Mouse (Mus musculus) kidney, adult 8-10 months (tissue): ENCODE data around the gene Sac3d1.
"Not testable (repeated sequence)": the region's sequence is repeated elsewhere in the genome, so short reads cannot be mapped to it uniquely, and the experiment has no call there.

Source experiments
- DNase-seq, 2 experiments: peaks; one replicate each; pipeline ENCODE4 v3.0.0; 2022

The Sac3d1 gene

GRCm38 (mm10) chr19:6117986-6118676 is at the start of gene Sac3d1:
TSS of gene Sac3d1 (minus strand) at chr19:6118650.
- peak; percentile 85 to 92 for DNase-seq

GRCm38 (mm10) chr19:6166750-6167149 is 48.3 kb upstream of the Sac3d1 start:
- DNase-seq = no peak

GRCm38 (mm10) chr19:6163872-6164547 is 45.6 kb upstream of the Sac3d1 start:
- peak; percentile 45 to 49 for DNase-seq

DNA sequence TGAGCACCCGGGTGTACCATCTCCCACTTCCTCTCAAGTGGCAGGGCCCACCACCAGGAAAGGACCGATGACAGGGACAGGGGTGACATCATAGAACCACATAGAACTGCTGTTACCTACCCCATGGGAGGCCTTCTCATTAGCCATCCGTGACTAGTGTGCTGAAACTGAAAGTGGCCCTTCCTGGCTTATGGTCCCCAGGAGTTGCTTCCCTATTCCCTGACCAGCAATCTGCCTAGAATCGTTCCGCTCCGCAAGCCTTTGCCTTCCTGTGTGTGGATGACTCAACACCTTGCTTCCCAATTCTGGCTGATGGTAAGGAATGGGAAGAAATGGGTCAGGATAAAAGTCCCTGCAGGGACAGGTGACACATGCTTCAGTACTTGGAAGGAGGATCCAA is 38.8 kb upstream of the Sac3d1 start:
- DNase-seq = no peak

GRCm38 (mm10) chr19:6156372-6156771 is 37.9 kb upstream of the Sac3d1 start:
- DNase-seq = peak; percentile 52 to 58

GRCm38 (mm10) chr19:6155174-6155573 is 36.7 kb upstream of the Sac3d1 start:
- no peak for DNase-seq

DNA sequence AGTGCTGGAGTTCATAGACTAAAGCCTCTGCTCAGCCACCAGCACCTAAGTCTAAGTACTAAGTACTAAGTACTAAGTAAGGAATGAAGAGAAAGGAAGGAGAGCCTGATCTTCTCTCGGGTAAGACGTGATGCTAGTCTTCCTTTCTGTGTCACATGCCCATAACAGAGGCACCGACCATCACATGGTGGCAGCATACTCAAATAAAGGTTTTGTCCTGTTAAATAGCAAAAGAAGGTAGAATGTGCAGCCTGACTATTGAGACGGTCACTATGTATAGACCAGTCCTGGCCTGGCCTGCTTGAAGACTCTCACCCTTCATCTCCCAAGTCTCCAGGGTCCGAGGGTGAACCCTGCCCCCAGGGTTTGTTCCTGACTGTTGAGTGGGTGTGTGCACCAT is 26.4 kb upstream of the Sac3d1 start:
- DNase-seq = no peak

DNA sequence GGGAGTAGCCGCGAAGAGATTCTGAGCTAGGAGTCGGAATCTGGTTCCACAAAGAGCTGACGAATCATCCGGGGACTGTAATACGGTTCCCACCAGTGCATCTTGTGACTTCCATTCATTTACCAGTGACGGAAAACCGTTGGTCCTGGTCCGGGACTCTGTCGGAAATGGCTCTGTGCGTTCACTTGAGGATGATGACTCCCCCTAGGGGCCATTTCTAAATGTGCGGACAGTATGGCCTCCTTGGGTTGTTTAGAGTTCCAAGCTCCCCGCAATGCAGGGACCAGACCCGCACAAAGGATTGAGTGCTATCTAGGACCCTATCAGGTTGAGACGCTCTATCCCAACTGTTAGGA is 22.9 kb upstream of the Sac3d1 start, which contains the start of gene Arl2:
TSS of gene Arl2 (minus strand) at position 155 of the 356 bp plus-strand sequence.
- DNase-seq = peak; percentile 77 to 84

- DNase-seq = peak; percentile 89 to 90
Observed at GRCm38 (mm10) chr19:6140678-6141393, 22.4 kb upstream of the Sac3d1 start, which contains the start of gene Batf2. TSS of gene Batf2 (plus strand) at chr19:6140983.

DNA sequence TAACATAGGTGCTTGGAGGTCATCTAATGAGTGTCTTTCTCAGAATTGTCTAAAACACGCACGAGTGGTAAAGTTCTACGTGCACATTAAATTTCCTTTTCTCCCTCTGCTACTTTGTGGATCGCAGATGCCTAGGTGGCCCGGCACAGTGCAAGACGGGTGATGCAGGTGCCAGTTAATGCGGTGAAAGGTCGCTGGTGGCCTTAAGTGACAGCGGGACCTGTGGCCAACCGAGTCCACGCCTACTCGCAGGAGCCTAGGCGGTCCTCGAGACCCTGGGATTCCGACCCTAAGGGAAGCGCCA is 21.9 kb upstream of the Sac3d1 start:
- DNase-seq = no peak

DNA sequence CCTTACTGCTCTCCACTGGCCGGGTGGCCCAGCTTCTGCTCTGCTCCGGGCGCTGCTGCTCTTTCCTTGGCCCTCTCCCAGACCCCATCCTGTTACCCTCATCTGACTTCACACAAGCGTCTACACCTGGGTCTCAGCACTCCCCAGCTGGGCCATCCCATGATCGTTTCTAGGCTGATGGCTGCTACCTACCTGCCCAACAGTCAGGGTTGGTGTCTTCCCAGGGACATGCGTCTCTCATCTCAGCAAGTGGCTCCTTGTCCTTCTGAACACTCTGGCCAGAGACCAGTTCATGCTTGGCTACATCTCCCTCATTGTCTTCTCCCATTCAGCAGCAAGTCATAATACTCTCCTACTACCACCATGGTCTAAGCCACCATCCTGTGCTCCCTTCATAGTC is 21.3 kb upstream of the Sac3d1 start:
- no peak for DNase-seq

DNA sequence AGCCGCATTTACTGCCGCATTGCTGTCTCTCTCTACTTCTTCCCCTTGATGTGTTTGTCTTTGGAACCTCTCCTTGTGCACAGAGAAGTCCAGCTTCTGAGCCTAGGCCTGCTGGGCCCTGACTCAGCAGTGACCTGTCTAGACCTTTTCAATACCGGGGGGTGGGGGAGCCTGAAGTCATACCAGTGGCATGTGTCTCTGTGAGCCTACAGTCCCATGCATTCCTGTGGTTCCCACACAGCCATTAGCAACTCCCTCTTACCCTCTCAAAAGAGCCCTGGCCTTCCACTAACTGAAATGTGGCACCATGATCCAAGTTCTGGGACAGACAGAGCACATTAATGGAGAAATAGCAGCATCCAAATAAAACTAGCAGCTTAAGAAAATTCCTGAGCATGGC is 17.9 kb upstream of the Sac3d1 start:
- no peak for DNase-seq

DNA sequence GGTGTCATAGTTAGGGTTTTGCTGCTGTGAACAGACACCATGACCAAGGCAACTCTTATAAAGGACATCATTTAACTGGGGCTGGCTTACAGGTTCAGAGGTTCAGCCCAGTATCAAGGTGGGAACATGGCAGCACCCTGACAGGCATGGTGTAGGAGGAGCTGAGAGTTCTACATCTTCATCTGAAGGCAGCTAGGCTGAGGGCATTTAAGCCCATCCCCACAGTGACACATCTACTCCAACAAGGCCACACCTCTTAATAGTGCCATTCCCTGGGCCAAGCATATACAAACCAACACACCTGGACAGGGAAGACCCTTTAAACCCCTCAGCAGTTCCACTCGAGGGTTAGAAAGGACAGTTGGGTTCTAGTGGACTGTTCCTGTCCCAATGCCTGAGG is 14.7 kb upstream of the Sac3d1 start:
- DNase-seq = not testable (repeated sequence)

DNA sequence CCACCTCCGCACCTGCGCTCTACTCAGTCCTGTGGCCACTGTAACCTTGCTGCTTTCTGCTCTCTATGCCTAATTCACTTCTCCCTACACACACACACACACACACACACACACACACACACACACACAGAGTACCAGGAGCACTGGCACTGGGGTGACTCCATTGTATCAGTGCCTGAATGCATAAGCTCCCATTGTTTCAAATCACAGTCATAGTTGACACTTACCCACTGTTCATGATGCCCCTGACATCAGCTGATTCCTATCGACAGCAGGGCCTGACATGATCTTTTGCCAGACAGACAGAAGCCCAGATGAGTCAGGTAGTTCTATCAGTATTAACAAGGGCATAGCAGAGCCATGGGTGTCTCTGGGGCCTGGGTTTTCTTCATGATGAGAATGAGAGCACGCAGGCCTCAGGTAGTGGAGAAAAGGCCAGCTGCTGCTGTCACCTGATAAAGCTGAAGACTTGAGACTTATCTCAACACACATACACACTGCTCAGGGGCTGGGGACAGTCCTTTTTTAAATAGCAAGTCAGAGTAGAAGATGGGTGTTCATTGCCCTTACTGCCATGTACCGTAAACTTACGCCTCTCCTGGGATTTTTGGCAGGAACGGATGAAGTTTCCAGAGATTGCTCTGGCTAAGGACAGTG is 13.8 kb upstream of the Sac3d1 start:
- no peak for DNase-seq

DNA sequence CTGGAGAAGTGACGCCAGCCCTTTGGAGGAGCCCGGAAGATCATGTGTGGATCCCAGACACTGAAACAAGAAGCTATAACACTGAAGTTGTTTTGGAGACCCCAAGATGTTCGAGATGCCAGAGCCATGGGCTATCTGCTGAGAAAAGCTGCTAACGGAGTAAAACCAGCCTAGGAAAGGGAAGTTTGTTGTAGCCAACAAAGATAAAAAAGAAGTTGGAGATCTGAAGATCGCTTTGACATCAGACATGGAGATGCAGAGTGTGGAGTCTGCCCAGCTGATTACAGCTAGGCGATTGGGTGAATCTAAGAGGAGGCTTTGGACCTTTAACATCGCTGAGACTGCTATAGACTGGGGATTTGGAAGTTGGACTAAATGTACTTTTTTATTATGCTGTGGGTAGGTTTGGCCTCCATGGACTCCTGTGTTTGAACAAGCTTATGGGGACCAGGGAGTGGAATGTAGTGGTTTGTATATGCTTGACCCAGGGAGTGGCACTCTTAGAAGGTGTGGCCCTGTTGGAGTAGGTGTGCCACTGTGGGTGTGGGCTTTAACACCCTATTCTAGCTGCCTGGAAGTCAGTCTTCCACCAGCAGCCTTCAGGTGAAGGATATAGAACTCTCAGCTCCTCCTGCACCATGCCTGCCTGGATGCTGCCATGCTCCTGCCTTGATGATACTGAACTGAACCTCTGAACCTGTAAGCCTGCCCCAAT is 12.1 kb upstream of the Sac3d1 start:
- DNase-seq = not testable (repeated sequence)

DNA sequence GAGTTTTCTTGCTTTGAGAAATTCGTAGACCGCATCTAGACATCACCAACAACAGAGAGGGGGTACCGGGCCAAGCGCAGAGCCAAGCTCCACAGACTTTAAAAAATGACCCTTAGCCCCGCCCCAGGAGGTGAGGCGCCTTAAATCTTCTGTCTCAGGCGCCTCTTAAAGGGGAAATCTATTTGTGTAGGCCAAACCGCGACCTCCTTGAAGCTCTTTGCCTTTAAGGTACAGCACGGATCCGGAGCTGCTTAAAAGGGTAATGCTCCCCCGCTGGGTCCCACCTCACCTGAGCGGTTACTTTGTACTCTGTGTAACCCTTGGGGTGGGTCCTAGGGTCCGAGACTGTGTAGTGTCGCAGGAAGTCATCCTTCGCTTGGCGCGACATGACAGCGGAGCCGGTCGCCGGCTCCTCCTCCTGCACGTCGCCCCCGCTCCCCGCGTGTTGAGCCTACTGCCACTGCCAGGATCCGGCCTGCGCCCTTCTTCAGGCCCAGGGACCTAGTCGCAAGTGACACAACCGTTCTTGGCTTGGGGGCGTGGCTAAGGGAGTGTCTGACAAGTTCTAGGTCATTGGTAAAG is 9.4 kb upstream of the Sac3d1 start, which contains the start of gene Snx15:
TSS of gene Snx15 (minus strand) at position 545 of the 582 bp plus-strand sequence.
- peak; percentile 97 to 98 for DNase-seq

DNA sequence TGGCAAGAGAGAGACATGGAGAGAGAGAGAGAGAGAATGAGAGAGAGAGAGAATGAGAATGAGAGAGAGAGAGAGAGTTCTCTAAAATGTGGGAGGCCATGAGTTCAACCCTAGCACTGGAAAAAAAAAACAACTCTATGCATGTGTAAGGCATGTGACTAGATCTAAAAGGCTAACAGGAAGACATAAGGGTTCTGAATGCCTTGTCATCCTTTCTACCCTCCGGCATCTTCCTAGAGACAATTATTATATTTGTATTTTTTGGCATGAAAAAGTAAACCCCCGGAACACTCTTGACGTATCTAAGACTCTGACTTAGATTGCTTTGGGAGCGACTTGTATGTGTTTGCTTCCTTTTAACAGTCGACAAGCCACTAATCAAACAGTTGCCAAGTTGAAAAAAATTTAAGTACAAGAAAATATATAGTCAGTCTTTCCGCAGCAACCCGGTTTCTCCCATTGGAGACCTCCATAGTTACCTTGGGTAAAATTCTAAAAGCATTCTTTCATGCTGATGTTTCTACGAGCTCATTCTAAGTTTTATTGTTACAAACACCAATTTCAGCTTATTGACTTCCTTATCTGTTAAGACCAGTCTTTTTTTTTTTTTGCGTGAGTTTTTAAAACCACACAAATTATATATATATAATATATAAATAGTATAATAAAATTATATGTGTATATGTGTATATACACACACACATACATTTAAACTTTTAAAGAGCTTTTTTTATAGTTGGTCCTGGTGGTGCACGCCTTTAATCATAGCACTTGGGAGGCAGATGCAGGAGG is 8.5 kb upstream of the Sac3d1 start:
- DNase-seq = no peak

DNA sequence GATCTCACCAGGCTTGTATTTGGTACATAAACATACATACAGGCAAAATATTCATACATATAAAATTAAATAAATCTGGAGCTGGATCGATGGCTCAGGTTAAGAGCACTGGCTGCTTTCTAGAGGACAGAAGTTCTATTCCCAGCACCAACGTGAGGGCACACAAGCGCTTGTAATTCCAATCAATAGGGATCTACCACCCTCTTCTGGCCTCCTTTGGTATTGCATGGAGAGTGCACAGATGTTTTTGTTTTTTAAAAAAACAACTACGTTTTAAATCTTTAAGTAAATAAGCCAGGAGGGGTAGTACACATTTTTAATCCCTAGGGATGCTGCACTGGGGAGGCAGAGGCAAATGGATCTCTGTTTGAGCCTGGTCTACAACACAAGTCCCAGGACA is 7.8 kb upstream of the Sac3d1 start:
- peak in 1 of 2 experiments; percentile 62 for DNase-seq

DNA sequence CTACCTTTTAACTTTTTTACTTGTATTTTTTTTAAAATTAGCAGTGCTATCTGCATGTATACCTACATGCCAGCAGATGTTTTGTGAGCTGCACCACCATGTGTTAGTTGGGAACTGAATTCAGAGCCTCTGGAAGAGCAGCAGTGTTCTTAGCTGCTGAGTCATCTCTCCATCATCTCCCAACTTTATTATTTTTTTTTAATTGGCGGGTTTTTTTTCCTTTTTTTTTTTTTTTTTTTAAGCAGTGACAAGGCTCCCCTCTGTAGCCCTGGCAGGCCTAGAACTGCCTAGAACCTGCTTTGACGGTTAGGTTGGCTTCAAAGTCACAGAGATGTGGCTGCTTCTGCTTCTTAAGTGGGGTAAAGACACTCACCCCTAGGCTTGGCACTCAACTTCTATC is 6.4 kb upstream of the Sac3d1 start:
- no peak for DNase-seq

DNA sequence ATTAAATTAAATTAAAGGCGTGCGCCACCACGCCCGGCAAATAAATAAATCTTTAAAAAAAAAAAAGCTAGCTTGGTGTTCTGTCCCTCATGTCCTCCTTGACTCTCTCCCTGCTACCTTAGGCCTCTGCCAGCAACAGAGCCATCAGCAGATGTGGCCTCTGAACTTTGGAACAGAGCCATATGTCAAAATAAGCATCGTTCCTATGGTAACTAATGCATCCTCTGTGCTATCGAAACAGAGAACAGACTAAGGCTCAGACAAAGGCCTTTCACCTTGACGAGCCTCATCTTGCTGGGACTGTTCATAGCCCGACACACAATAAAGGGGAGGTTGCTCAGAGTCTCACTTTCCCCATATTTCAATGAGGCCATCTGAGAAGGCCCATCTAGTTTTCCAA is 4.9 kb upstream of the Sac3d1 start:
- no peak for DNase-seq

- no peak for DNase-seq
Observed at GRCm38 (mm10) chr19:6121761-6122160, 3.3 kb upstream of the Sac3d1 start.
